Mouse (Mus musculus): Measurements from ENCODE around the gene Nrarp.

Gene Nrarp

DNA sequence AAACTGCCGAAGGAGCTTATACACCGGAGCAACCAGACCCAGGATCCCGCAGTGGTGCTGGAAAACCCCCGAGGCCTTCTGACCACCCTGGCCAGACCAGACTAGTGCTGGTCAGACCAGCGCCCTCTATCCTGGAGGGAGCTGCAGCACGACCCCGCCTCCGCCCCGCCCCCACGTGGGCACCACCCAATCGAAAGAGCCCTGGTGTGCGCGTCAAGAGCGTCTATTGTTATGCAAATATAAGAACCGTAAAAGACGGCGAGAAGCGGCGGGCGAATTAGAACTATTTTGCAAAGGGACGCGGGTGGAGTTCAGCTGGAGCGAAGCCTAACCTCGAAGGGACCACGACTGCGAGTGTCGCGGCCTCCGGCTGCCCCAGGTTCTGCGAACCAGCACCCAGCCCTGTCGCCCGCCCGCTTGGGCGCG, at the start of gene Nrarp:
Gene Nrarp, plus strand, starts transcription at position 281 of the 426 bp plus-strand sequence.
- DNase-seq, result peak; percentile 97

DNA sequence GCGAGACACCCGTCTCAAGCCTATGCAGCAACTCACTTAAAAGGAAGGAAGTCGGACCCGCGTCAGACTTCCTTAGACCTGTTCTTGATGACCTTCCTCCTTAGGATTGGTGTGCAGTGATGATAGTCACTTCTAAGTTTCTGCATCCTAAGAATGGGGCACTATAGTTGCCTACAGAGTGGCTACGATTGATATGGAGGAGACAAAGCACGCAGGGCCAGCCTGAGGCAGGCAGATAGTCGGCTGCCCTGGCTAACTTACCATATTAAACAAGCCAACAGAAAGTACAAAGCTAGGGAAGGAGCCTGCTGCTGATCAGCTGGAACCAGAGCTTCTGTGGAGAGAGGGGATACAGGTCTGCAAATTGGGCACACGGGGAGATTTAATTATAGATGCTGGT, 49.0 kb upstream of the Nrarp start:
- DNase-seq, result no peak

DNA sequence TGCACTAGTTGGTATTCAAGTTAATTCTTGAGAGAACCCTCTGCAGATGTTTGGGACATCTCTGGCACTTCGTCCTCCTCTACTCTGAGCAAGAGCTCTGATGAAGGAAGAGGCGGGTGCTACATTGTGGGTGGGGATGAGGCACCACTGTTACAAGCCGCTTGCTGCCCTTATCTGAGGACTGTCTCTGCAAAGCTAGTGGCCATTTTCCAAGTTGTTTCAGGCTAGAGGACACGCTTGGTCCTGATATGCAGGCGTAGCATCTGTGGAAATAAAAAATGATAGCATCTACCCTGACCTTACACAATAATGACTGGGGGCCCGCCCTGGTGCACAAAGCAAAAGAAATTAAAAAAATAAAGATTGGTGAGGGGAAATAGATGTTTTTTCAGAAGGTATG, 42.7 kb upstream of the Nrarp start:
- DNase-seq, result no peak

DNA sequence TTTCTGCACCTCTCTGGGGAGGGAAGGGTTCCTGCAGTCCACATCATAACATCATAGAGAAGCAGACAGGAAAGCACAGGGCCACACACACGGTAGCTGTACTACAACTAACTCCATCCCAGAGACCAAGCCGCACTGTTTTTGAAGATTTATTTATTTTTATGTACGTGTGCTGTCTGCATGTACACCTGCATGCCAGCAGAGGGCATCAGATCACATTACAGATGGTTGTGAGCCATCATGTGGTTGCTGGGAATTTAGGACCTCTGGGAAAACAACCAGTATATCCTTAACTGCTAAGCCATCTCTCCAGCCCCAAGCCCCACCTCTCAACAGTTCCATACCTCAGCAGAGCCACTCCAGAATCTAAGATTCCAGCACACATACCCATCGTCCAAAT, 39.4 kb upstream of the Nrarp start:
- no peak for DNase-seq

DNA sequence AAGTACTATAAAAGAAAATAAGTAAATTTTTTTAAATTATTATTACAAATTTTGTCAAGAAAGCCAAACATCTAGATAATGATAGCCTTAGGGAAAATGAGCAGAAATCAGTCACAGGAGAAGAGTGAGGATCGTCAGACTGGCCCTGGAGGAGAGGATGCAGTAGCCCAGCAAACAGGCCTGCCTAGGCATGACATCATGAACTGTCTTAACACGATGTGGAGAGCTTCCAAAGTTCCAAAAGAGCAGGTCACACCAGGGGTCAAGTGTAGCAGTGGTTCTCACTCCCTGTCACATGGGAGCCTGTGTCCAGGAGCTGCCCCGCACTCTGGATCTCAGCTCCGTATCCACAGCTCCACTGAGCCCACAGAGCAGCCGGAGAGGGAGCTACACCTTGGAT, 38.6 kb upstream of the Nrarp start:
- DNase-seq, result peak; percentile 45

DNA sequence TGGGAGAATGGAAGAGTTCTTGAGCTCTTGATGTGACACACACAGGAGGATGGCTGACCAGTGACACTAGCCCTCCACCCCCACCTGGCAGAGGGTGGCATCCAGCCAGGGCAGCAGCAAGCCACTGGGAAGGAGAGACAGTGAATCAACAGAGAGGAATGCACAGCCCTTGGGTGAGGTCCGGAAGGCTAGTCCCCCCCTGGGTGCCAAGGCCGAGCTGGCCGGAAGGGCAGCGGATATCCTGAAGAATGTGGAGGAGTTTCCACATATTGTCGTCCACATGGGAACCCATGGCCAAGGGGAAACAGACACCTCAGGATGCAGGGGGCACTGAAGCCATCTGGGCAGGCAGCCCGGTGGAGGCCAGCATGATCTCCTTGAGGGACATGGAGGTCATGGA, 35.2 kb upstream of the Nrarp start:
- peak; percentile 86 for DNase-seq

DNA sequence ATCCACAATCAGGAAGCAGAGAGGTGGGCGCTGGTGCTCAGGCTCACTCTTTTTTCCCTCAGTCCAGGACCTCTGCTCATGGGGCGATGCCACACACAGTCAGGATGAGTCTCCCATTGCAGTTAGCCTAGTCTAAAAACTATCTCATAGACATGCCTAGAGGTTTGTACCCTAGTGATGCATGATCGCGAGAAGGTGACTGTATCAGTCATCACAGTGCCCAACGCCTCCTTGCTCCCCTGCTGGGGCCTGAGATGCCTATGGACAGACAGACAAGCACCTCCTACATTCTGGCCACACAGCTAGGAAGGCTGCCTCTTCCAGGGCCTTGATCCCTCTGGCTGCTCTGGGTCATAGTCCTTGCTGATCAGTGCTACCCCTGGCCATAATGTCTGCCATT, 33.2 kb upstream of the Nrarp start:
- no peak for DNase-seq

DNA sequence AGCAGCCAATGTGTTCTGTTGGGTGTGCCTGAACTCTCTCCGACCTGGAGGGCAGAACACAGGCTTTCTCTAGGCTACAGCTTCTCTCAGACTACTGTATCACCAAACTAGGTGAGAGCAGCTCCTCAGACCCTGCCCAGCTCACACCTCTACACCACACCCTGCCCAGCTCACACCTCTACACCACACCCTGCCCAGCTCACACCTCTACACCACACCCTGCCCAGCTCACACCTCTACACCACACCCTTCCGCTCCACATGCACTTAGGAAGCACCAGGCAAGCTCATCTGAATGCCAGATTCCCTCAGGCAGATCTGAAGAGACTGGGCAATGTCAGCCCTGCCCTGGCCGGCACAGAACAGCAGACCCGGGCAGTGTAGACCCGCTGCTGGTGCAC, 32.7 kb upstream of the Nrarp start:
- DNase-seq, result no peak

DNA sequence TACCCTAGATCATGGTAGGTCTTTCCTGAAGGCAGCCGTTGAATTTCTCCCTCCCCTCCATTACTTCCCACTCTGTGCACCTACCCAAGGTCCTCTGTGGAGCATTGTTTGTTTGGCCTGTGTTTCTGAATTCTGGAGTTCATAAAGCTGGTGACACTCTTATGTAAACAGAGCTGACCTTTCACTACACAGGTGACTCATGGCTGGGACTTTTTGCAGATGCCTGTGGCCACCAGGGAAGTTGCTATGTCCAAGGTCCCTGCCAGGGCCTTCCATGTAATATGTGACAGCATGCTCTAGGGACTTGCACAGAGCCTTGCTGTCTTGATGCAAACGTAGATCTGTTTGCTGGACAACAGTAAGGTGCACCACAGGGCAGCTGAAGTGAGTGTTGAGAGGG, 30.9 kb upstream of the Nrarp start:
- no peak for DNase-seq

DNA sequence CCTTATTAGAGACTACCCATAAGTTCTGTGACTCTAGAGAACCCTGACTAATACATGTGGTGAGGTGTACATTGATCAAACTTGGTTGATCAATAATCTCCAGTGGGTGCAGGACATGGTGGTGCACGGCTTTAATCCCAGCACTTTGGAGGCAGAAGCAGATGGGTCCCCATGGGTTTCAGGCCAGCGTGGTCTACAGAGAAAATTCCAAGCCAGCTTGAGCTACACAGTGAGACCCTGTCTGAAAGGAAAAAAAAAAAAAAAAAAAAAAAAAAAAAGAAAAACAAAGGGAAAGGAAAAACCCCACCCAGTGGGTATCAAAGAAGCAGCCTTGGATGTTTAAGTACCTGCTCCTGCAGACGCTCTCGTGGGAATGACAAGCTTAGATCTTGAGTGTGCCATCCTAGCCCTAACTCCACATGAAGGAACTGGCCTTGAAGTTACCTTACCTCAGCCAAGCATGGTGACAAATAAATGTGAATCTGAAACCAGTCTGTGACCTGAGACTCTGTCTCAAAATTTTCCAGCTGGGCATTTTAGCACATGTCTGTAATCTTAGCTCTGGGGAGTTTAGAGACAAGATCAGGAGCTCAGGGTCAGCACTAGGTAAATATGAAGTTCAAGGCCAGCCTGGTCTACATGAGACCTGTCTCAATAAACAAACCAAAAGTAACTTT, 29.1 kb upstream of the Nrarp start:
- no peak for DNase-seq

DNA sequence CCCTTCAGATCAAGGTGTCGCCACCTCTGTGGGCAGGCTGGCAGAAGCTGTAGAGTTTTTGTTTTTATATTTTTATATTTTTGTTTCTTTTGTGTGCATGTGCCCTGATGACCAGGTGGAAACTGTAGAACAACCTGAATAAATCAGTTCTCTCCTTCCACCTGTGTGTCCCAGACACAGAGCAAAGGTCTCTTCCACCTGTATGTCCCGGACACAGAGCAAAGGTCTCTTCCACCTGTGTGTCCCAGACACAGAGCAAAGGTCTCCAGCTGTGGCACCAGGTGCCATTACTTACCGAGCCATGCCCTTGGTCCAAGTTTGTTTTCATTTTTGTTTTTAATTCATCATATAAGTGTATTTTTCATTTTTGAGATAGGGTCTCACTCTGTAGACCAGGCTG, 24.4 kb upstream of the Nrarp start:
- no peak for DNase-seq

DNA sequence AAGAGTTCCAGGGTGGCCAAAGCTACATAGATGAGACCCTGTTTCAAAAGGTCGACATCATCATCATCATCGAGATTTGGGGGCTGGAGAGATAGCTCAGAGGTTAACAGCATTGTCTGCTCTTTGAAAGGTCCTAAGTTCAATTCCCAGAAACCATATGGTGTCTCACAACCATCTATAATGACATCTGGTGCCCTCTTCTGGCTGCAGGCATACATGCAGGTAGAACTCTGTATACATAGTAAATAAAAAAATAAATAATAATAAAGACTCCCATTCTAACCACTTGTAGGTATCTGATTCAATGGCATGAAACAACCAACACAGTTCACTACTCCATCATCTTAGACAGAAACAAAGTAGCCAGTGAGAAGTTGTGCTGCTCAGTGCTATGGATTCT, 23.6 kb upstream of the Nrarp start:
- no peak for DNase-seq

DNA sequence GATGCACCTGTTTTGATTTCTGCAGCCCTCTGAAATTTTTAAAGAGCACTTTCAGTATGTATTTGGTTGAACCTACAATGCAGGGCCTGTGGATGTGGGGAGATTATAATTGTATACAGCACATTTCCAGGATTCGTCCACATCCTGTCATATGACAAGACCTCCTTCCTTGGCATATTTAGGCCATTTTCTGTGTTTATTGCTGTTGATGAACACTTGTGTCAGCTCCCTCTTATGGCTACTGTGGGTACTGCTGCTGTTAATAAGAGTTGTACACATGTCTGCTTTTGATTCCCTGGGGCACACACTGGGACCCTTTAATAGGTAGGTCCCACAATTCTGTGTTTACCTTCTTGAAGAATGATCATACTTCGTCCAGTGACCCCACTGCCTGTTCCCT, 22.9 kb upstream of the Nrarp start:
- peak; percentile 81 for DNase-seq

DNA sequence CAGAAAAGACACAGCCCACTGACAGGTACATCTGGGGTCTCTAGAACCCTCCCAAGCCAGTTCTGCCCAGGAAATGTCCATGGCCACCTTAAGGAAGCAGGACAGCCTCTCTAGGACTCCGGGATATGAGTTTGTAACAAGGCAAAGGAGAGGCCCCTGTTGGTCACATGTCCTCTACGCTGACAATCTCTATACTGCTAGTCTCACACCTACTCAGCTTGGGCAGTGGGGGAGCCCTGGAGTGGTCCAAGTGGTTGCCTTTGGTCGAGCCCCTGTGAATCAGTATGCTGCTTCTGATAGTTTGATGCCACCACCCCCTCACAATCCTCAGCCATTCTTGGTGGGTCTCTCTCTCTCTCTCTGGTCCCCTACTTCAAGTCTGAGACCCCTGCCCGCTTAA, 13.1 kb upstream of the Nrarp start:
- no peak for DNase-seq

DNA sequence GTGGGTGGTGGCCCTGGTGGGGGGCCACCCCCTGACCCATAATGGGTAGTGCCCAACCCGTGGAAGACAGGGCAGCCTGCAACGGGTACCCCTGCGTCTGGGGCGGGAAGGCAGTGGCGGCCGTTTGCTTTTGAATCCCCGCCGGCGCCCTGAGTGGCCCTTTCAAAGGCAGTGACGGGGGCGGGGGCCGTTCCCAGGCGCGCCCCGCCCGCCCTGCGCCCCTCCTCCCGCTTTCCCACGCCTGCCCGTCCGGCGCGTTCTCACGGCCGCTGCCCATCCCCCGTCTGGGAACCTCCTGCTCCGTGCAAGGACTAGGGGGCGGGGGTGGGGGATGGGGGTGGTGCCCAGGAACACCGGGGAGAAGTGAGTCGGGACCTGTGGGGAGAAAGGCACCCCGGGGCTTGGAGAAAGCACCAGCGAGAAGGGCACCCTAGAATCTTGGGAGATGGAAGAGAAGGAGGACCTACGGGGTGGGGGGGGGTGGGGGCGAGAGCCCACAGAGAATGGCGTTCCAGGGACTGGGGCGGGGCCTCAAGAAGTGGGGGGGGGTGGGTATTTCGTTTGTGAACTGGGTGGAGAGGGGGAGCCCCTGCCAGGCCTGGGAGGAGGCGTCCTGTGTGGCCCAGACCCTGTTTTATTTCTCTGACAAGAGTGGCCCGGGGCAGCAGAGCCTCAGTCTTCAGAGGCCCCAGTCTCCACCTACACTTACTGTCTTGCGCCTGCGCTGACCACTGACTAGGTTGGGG, 12.5 kb upstream of the Nrarp start:
- DNase-seq, result peak; percentile 87

DNA sequence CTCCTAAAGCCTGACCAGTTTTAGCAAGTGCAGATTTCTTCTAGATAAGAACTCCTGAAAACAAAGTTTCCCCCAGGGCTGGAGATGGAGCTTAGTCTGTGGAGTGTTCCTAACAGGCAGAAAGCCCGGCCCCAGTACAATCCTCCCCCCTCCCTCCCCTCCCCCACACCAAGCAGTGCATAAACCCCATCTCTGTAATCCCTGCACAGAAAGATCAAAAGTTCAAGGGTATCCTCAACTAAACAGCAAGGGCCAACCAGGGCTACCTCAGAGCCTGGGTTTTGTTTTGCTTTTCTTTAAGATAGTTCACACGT, 11.9 kb upstream of the Nrarp start:
- DNase-seq, result no peak

DNA sequence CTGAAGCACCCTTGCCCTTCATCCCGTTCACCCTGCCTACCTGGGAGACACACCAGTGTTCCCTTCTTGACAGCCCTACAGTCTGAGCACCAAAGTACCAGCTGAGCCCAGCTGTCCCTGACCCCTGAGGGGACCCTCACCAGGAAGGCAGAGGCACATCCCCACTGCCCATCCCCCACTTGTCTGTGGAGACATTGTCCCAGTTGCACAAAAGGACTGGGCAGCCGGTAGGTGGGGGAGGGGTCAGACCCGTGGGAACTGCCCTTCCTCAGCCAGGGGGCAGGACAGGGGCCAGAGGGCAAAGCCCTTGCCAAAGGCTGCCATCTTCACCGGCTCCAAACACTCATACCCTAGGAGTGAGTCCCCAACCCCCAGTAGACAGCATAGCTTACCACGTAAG, 10.8 kb upstream of the Nrarp start:
- no peak for DNase-seq

DNA sequence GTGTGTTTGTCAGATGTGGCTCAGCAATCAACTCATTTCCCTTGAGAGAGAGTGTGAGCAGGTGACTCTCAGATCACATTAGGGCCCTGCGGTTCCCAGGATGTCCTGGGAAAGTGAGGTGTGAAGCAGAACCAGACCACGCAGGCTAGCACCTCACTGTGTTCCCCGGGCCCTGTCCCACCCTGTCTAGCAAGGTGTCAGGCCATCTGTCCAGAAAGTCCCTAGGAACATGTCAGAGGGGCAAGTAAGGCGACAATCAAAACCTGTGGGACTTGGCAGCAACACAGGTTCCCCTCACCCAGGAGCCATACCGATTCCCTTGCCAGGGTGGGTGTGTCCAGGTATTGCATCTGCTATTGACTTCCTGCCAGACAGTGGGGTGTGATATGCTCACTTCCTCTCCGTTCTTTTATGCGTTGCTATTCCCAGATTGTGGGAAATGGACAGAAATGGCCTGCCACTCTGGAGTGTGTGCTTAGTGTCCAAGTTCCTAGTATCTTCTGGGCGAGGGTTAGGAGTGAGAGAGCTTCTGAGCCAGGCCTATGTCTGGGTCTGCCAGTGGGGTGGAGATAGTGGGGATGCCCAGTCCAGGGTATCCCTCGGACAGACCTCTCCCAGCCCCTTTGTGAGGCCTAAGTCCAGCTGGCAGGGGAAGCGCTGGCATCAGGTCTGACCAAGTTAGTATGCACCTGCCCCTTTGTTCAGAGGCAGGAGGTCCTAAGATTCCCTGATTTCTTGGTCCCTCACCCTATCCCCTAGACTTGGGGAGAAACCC, 10.0 kb upstream of the Nrarp start:
- no peak for DNase-seq

DNA sequence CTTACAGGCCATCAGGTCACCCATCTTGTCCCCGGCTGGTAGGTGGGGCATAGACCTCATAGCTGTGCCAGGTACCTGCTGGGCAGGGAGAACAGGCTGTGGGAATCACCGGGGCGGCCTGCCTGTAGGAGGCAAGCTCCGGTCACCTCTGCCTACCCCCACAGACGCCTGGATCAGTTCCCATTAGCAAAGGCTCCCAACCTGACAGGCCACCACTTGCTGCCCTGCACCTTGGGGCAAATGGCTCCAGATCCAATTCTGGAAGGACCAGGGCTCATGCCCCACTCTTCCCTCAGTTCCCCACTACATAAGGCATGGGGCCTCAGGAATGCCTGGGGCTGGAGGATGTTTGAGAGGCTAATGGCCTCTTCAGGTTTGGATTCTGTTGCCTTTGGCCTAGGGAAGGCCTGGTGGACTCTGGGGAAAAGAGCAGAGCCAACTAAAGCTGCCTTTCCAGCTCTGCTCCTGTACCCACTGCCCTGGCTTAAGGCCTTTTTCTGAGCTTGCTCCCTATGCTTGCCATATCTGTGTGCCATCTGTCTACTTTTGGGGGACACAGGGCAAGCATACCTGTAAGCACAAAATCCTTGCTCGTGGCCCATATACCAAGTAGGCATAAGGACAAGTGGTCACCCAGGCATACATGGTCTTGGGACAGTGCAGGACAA, 9.3 kb upstream of the Nrarp start:
- no peak for DNase-seq

DNA sequence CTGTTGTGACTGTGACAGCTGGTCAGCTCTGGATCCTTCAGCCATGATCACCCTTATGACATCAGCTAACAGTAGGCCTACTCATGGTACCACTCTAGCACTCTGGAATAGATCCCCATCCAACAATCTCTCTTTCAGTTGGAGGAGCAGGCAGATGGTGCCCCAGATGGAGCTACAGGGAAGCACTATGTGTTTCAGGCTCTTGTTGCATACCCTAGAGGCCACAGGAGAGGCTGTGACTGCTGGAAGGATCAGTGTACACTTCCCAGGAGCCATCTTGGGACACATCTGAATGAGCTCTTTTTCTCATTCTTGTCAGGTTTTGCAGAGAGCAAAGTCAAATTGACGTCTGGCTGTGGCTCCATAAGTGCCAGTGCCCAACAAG, 8.8 kb upstream of the Nrarp start:
- DNase-seq, result no peak

DNA sequence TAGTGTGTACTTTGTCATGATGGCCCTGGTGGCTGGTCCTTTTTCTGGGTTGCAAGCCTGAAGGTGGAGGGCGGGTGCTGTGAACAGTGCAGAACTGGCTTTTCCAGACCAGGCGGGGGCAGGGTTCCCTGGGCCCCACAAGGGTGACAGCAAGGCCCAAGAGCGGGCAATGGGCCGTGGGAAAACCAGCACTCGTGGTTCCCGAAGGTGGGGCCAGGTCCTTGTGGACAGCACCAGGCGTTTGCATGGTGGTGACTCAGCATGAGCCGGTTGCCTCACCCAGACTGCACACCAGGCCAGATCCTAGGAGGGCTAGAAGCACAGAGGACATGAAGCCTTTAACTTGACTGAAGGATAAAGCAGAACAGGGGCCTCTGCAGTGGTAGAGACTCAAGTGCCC, 7.9 kb upstream of the Nrarp start:
- DNase-seq, result peak; percentile 25

DNA sequence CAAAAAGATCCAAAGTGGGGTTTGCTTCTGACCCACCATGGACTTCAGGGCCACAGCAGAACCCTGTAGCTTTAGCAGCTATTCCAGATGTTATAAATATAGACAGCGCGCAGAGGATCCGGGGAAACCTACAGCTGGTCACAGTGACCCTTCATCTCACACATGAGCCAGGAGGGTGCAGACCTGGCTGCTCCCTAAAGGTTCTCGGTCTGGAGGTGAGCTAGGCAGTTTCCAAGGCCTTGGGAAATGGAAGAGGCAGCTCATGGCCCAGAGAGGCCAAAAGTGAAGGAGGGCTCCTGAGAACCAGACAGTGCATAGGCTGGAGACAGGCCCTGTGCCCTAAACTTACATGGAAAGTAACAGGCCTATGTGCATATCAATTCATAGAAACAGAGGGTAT, 6.7 kb upstream of the Nrarp start:
- no peak for DNase-seq

DNA sequence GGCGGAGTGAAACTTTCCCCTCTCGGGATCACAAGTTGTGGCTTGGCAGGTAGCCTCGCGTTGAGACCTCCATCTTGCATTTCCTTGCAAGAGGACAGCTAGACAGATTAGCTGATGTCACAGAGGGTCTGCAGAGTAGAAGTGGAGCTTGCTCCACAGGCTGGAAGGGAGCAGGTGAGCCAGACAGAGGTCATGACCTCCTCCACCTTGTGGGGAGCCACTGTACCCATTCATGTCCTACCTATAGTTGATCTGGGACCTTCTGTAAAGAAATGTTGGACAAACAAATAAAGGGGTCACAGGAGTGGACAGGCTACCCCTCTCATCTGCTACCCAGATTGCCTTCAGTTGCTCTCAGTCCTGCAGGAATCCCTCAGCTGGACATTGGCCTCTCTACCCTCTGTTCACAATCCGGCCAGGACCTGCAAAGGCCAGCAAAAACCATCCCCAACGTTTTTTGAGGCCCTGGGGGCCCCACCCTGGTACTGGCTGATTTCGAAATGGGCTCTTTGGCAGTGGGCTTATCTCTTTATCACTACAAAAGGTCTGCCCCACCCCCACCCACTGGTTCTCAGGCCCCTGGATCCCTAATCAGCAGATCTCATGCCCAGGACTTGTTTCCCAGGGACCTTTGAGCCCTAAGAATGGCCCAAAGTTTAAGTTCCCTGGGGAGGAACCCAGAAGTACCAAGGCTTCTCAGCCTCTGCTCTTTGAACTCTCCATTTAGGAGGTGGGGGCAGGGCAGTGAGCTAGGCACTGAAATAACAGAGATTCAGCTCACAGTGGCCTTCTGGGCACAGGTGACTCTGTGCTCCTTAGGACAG, 5.5 kb upstream of the Nrarp start:
- no peak for DNase-seq

All from lung, postnatal 10 days (tissue).